Mouse (Mus musculus) embryonic facial prominence, embryonic 11.5 days (tissue): ENCODE results near the gene Tsc22d4. TPM values are rescaled to one million over a fixed set of nuclear protein-coding genes. Genes with fewer than 3 reads are reported as not detected.

Experiments
- ATAC-seq: fragments of 200-750 bp; cut with Nextera tagmentation; replicated peaks from 2 replicates; pipeline ENCODE4 v1.8.0; 2017; ENCODE audit warnings: low read depth; ENCODE audit not compliant: insufficient number of reproducible peaks, low FRiP score, low TSS enrichment
- DNase-seq: peaks from one replicate; pipeline ENCODE4 v3.0.0-alpha.2; 2015; ENCODE audit warnings: low spot score
- H3K27ac ChIP-seq: fragments of 300-500 bp; sonication (generic); replicated peaks from 2 replicates; pipeline ENCODE4 v1.5.1; 2014; ENCODE audit warnings: mild to moderate bottlenecking, low read depth, low read length, control low read depth
- H3K27me3 ChIP-seq: fragments of 300-500 bp; sonication (generic); 2 replicates; pipeline ENCODE4 v1.6.1; 2014; ENCODE audit warnings: mild to moderate bottlenecking, low read length, moderate library complexity, mixed read lengths; ENCODE audit not compliant: control insufficient read depth, insufficient read depth
- H3K36me3 ChIP-seq: fragments of 300-500 bp; sonication (generic); replicated peaks from 2 replicates; pipeline ENCODE4 v1.6.1; 2014; ENCODE audit warnings: low read depth, mild to moderate bottlenecking, low read length, moderate library complexity, mixed read lengths; ENCODE audit not compliant: control insufficient read depth, insufficient read depth
- H3K4me1 ChIP-seq: fragments of 300-500 bp; sonication (generic); 2 replicates; pipeline ENCODE4 v1.6.1; 2014; ENCODE audit warnings: low read length, mixed read lengths; ENCODE audit not compliant: control insufficient read depth, insufficient read depth
- H3K4me2 ChIP-seq: fragments of 300-500 bp; sonication (generic); 2 replicates; pipeline ENCODE4 v1.6.1; 2014; ENCODE audit warnings: low read depth, mild to moderate bottlenecking, control low read depth, low read length, moderate library complexity
- H3K4me3 ChIP-seq: fragments of 300-500 bp; sonication (generic); 2 replicates; pipeline ENCODE4 v1.5.1; 2014; ENCODE audit warnings: low read depth, low read length, control low read depth
- H3K9ac ChIP-seq: fragments of 300-500 bp; sonication (generic); replicated peaks from 2 replicates; pipeline ENCODE4 v1.6.1; 2014; ENCODE audit warnings: mild to moderate bottlenecking, control low read depth, low read length
- H3K9me3 ChIP-seq: fragments of 300-500 bp; sonication (generic); replicated peaks from 2 replicates; pipeline ENCODE4 v1.6.1; 2016; ENCODE audit warnings: mild to moderate bottlenecking, low read length, inconsistent platforms, mixed read lengths; ENCODE audit not compliant: control insufficient read depth
- WGBS: fragments of 180-500 bp; shearing (Covaris S2); extraction: QIAGEN DNeasy Blood & Tissue Kit; methylation state at CpG from one replicate; pipeline ENCODE4 v1.1.7; 2014; 5-methylcytosine and 5-hydroxymethylcytosine counted together
- polyA plus RNA-seq: library from polyadenylated mRNA; unstranded; fragments of >200 nt; fragmentation: Nextera tagmentation; extraction: Ambion mirVana; gene quantifications from 2 replicates; pipeline ENCODE4 v1.2.1, GENCODE M21; 2014

The Tsc22d4 gene
- polyA plus RNA-seq, 1 experiment from 2014 or later: 76.1 TPM

GRCm38 (mm10) chr5:137777267-137777845 lies 31.8 kb downstream of the Tsc22d4 start:
- Histone ChIP-seq H3K4me1 (no peaks in the 10 kb centered on the region), H3K27ac (no peak overlapping the region), H3K4me2 (no peak overlapping the region), H3K36me3 (no peaks in the 10 kb centered on the region; the same call in 1 of the 2 replicates), H3K4me3 (no peak overlapping the region), H3K9me3 (no peaks in the 10 kb centered on the region), H3K9ac (no peak overlapping the region), H3K27me3 (no peaks in the 10 kb centered on the region)
- WGBS: 81% methylated on average over 7 of the region's 7 CpGs
- no peak for ATAC-seq
- no peak for DNase-seq

- Histone ChIP-seq H3K4me3 (peak within 1 kb of the TSS; percentile 96), H3K9ac (peak within 1 kb of the TSS; percentile 90), H3K27me3 (no peaks in the 10 kb centered on the region), H3K9me3 (no peaks in the 10 kb centered on the region), H3K36me3 (no peaks in the 10 kb centered on the region; the same call in 1 of the 2 replicates), H3K4me2 (peak within 1 kb of the TSS; percentile 89), H3K4me1 (no peaks in the 10 kb centered on the region; the same call in 1 of the 2 replicates), H3K27ac (peak within 1 kb of the TSS; percentile 66)
- ATAC-seq: peak; percentile 91
- WGBS: under 1% methylated on average over 31 of the region's 31 CpGs
- DNase-seq: peak; percentile 99
Measured at GRCm38 (mm10) chr5:137778635-137779034, 33.1 kb downstream of the Tsc22d4 start, which contains the start of gene Ppp1r35. Gene Ppp1r35 (plus strand): TSS chr5:137778849.

DNA sequence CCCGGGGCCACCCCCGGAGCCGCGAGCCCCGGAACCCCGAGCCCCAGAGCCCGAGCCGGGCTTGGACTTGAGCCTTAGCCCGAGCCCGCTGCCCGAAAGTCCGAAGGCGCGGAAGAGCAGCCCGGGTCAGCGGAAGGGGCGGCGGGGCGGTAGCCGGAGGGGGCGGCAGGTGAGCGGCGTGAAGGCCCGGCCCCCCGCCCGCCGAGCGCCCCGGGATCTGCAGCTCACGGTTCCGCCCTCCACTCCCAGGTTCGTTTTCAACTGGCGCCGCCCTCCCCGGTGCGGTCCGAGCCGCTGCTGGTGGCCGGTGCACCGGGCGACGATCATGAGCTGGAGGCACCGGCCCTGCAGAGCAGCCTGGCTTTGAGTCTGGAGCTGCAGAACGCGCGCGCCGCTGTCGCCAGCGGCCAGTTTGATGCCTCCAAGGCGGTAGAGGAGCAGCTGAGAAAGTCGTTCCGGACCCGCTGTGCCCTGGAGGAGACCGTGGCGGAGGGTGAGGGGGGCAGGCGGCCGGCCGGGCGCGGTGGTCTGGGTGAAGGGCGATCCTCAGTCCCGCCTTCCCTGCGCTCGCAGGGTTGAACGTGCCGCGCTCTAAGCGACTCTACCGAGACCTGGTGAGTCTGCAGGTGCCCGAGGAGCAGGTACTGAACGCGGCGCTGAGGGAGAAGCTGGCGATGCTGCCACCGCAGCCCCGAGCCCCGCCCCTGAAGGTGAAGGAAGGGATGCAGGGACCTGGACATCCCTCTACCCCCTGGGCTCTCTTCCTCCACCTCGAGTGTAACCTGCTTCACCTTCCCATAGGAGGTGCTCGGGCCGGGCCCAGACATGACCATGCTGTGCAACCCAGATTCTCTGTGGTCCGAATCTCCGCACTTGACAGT lies 33.8 kb downstream of the Tsc22d4 start:
- H3K9me3 ChIP-seq: no peaks in the 10 kb centered on the region
- H3K4me3 ChIP-seq: peak overlapping the region; percentile 96
- WGBS: under 1% methylated on average over 74 of the region's 83 CpGs
- H3K9ac ChIP-seq: peak overlapping the region; percentile 90
- H3K4me1 ChIP-seq: peaks cover 1% of the 10 kb centered on the region
- H3K4me2 ChIP-seq: peak overlapping the region; percentile 89
- peak; percentile 14; the same call in 1 of the 2 replicates for ATAC-seq
- H3K27me3 ChIP-seq: no peaks in the 10 kb centered on the region
- H3K27ac ChIP-seq: peak overlapping the region; percentile 66
- DNase-seq: peak; percentile 24
- H3K36me3 ChIP-seq: no peaks in the 10 kb centered on the region; the same call in 1 of the 2 replicates

DNA sequence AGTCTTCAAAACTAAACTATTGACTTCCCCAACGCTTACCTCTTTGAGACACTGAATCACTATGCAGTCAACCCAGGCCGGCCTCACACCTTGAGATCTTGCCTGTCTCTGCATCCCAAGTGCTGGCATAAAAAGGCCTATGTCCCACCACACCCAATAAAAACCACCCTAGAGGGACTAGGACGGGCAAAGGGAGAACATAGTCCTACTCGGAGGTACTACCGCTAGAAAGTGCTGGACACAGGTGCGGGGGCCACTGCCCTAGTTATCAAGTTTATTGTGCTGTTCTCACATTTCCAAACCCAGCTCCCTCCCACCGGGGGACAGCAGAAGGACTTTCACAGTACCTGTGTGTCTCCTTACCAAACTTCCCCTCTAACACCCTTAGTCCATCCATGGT lies 36.1 kb downstream of the Tsc22d4 start:
- Histone ChIP-seq H3K9ac (no peak overlapping the region), H3K36me3 (no peaks in the 10 kb centered on the region; the same call in none of the 2 replicates), H3K4me3 (no peak overlapping the region), H3K9me3 (no peaks in the 10 kb centered on the region), H3K27me3 (no peaks in the 10 kb centered on the region), H3K4me2 (no peak overlapping the region), H3K27ac (no peak overlapping the region), H3K4me1 (peaks cover 8% of the 10 kb centered on the region)
- DNase-seq (no peak), ATAC-seq (no peak)
- WGBS: 92% methylated on average over 7 of the region's 7 CpGs

DNA sequence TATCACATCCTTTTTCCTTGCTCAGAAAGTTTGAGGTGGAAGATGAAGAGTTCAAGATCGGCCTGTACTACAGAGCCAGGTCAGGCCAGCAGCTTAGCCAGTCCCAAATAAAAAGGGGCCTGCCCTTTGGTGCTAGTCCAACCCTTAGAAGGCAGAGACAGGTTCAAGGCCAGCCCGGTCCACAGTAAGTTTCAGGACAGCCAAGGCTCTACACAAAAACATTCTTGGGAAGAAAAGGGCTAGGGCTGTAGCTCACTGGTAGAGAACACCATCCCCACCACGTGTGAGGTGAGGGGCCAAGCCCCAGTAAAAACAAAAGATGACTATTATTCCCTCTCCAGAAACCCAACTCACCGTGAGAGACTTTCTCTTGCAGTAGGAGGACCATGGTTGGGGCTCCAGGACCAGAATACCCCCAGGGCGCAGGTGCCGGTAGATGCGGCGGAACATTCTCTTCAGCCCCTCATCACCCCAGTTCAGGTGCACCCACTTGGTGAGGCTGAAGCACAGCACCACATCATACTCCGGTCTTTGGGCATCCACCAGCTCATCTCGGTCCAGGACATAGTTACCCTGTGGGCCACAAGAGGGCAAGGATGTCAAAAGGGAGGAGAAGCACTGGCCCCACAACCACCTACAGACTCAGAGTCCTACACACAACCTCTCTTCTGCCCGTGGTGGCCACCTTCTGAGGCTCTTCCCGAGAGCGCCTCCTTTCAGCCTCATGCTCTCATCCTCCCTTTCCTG lies 37.4 kb downstream of the Tsc22d4 start:
- Histone ChIP-seq H3K4me3 (peak overlapping the region; percentile 9; the same call in 1 of the 2 replicates), H3K27ac (no peak overlapping the region), H3K36me3 (no peaks in the 10 kb centered on the region; the same call in none of the 2 replicates), H3K9ac (peak overlapping the region; percentile 14; the same call in 1 of the 2 replicates), H3K9me3 (no peaks in the 10 kb centered on the region), H3K4me2 (peak overlapping the region; percentile 10; the same call in 1 of the 2 replicates), H3K27me3 (no peaks in the 10 kb centered on the region), H3K4me1 (peaks cover 8% of the 10 kb centered on the region)
- no peak for DNase-seq
- 87% methylated on average over 13 of the region's 13 CpGs for WGBS
- no peak for ATAC-seq

- peak overlapping the region; percentile 83 for H3K4me3 ChIP-seq
- no peak for ATAC-seq
- H3K4me2 ChIP-seq: peak overlapping the region; percentile 60
- peaks cover 8% of the 10 kb centered on the region for H3K4me1 ChIP-seq
- H3K27ac ChIP-seq: no peak overlapping the region
- H3K9ac ChIP-seq: peak overlapping the region; percentile 37
- no peaks in the 10 kb centered on the region for H3K27me3 ChIP-seq
- H3K9me3 ChIP-seq: no peaks in the 10 kb centered on the region
- no peaks in the 10 kb centered on the region; the same call in none of the 2 replicates for H3K36me3 ChIP-seq
- WGBS: 81% methylated on average over 9 of the region's 9 CpGs
- DNase-seq: no peak
Measured at GRCm38 (mm10) chr5:137783901-137784540, 38.5 kb downstream of the Tsc22d4 start.

DNA sequence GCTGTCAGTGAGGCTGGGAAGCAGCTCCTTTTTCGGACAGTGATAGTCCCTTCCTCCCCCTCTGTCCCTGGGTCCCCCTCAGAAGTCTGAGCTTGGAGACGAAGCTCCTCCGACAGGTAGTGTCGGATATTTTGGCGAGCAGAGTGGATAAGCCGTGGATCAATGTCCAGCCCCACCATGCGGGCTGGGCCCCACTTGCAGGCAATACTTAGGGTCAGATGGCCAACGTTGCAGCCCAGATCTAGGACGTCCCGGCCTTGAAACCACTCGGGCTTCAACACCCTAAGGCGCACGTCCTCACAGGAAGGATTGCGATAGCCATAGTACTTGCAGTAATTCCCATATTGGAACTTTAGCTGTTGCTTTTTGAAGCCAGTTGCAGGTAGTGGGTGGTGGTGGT lies 39.0 kb downstream of the Tsc22d4 start:
- no peaks in the 10 kb centered on the region for H3K27me3 ChIP-seq
- no peak overlapping the region for H3K27ac ChIP-seq
- peak overlapping the region; percentile 60 for H3K4me2 ChIP-seq
- no peaks in the 10 kb centered on the region; the same call in none of the 2 replicates for H3K36me3 ChIP-seq
- DNase-seq (no peak), ATAC-seq (no peak)
- WGBS: 89% methylated on average over 14 of the region's 14 CpGs
- H3K4me1 ChIP-seq: peaks cover 8% of the 10 kb centered on the region
- peak overlapping the region; percentile 19; the same call in 1 of the 2 replicates for H3K9ac ChIP-seq
- no peaks in the 10 kb centered on the region for H3K9me3 ChIP-seq
- H3K4me3 ChIP-seq: peak overlapping the region; percentile 83
